Mouse (Mus musculus) spleen, postnatal 0 days (tissue): Measurements from ENCODE around the gene Gast. TPM values are rescaled to one million over a fixed set of nuclear protein-coding genes. Genes with fewer than 3 reads are reported as not detected.

Experiments
- polyA plus RNA-seq: library from polyadenylated mRNA; unstranded; fragments of >200 nt; fragmentation: Nextera tagmentation; extraction: Ambion mirVana; gene quantifications from 2 replicates; pipeline ENCODE4 v1.2.1, GENCODE M21; 2015

Gast gene
- not detected in 2 replicates for polyA plus RNA-seq

GRCm38 (mm10) chr11:100333944-100334457 is at the start of gene Gast:
Gene Gast, plus strand, starts transcription at chr11:100334407.

DNA sequence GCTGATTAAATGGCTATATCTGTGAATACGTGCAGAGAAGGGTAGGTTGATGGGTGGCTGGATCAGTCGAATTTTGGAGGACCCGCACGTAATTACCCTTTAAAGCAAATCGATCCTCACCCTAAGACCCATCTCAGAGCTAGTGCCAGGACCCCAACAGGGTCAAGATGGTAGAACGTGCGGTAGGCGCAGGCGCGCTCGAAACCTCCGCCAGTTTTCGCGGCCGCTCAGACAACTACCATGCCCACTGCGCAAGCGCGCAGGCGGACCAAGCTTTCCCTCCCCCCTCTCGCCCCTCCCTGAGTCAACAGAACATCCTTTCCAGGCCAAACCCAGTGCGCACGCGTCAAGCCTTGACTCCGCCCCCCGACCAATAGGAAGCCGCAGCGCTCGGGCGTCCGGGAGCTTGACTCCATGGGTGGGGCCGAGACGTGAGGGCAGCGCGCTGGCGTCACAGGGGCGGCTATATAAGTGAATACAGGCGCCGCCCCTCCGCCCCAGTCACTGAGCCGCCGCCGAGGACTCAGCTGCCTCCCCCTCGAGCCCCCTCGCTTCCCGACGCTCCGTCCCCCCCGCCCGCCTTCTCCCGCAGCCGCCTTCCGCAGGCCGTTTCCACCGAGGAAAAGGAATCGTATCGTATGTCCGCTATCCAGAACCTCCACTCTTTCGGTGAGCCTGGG is 14.6 kb upstream of the Gast start, which contains the start of gene Eif1:
Eif1 (plus strand) TSS at position 394 of the 680 bp plus-strand sequence.

DNA sequence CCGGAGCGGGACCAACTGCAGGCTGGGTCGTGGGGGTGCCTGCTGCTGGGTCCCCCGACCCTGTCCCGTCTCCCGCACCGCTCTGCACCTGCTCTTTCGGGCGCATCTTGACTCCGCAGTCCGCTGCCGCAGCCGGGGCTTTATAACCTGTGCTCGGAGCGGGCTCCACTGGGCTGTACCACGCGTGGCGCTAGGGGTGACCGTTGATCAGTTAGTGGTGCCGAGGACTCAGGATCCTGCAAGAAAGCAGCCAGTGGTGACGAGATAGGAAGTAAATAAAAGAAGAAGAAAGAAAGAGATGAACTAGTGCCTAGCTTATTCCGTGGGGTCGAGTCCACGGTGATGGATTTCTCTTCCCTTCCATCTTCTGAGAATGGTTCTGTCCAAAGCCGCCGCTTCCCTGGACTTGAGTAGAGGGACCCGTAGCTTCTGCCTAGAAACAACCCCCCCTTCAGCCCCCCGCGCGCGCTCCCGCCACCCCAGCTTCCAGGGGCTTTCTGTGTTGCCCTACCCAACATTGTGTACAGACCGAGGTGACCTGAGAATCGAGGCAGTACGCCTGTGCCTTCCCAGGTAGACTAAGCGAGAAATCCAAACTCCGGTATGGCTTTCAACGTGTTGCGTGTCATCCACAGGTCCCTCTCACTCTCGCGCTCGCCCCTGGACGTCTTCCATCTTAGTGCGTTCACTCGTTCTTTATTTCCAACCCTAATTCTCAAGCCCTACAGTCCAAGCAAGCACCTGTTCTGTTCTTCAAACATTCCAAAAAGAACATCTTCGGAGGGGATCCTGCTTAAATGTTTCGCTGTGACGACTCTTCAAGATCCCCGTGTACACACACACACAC is 22.0 kb downstream of the Gast start, which contains the start of gene Hap1:
Hap1 (minus strand) TSS at position 157 of the 847 bp plus-strand sequence.

Other genes with a start within 250 kb of the Gast start
- not detected in 2 replicates for gene Krt32, start 246.2 kb upstream of the Gast start, polyA plus RNA-seq
- not detected in 2 replicates for gene Krt35, start 238.2 kb upstream of the Gast start, polyA plus RNA-seq
- not detected in 2 replicates for gene Krt36, start 228.8 kb upstream of the Gast start, polyA plus RNA-seq
- gene Krt13, start 212.8 kb upstream of the Gast start, polyA plus RNA-seq = 0.12 and 0.38 TPM in 2 replicates
- 1.00 and 1.1 TPM in 2 replicates for gene Krt15, start 198.5 kb upstream of the Gast start, polyA plus RNA-seq
- gene Krt19, start 185.7 kb upstream of the Gast start, polyA plus RNA-seq = 39.8 and 40.8 TPM in 2 replicates
- gene Krt9, start 141.2 kb upstream of the Gast start, polyA plus RNA-seq = not detected in 2 replicates
- 7.3 and 10.0 TPM in 2 replicates for gene Krt14, start 126.9 kb upstream of the Gast start, polyA plus RNA-seq
- not detected in 2 replicates for gene Krt16, start 85.5 kb upstream of the Gast start, polyA plus RNA-seq
- gene Krt17, start 73.4 kb upstream of the Gast start, polyA plus RNA-seq = 0.35 and 0.47 TPM in 2 replicates
- gene Krt42, start 64.5 kb upstream of the Gast start, polyA plus RNA-seq = not detected in 2 replicates
- 1,779 and 1,788 TPM in 2 replicates for gene Eif1, start 14.5 kb upstream of the Gast start, polyA plus RNA-seq
- 1.9 and 2.3 TPM in 2 replicates for gene Hap1, start 21.7 kb downstream of the Gast start, polyA plus RNA-seq
- 17.7 and 22.8 TPM in 2 replicates for gene Jup, start 63.4 kb downstream of the Gast start, polyA plus RNA-seq
- 11.7 and 17.0 TPM in 2 replicates for gene P3h4, start 80.4 kb downstream of the Gast start, polyA plus RNA-seq
- 30.1 and 37.1 TPM in 2 replicates for gene Fkbp10, start 81.3 kb downstream of the Gast start, polyA plus RNA-seq
- gene Nt5c3b, start 107.4 kb downstream of the Gast start, polyA plus RNA-seq = 37.4 and 44.0 TPM in 2 replicates
- 0.07 and 0.27 TPM in 2 replicates for gene Klhl10, start 107.5 kb downstream of the Gast start, polyA plus RNA-seq
- gene Klhl11, start 138.3 kb downstream of the Gast start, polyA plus RNA-seq = 1.9 and 2.7 TPM in 2 replicates
- 36.3 and 40.0 TPM in 2 replicates for gene Acly, start 193.6 kb downstream of the Gast start, polyA plus RNA-seq
- 0.22 TPM in 2 replicates for gene Ttc25, start 211.2 kb downstream of the Gast start, polyA plus RNA-seq
- gene Cnp, start 240.5 kb downstream of the Gast start, polyA plus RNA-seq = 33.2 and 40.8 TPM in 2 replicates